Mouse (Mus musculus): ENCODE measurements around the gene Rps6ka1. TPM values are rescaled to one million over a fixed set of nuclear protein-coding genes. Genes with fewer than 3 reads are reported as not detected.

The Rps6ka1 gene
- total RNA-seq, 2 experiments from 2014 or later = 36.1 to 37.3 TPM

Other genes starting within 250 kb of the Rps6ka1 start
- gene Zdhhc18, start 237.6 kb downstream of the Rps6ka1 start, total RNA-seq (2014; fragmentation: Nextera tagmentation) = 16.2 and 24.1 TPM in 2 replicates
- 5.0 and 8.1 TPM in 2 replicates for gene Zdhhc18, start 237.6 kb downstream of the Rps6ka1 start, total RNA-seq (2017)
- 7.0 and 10.1 TPM in 2 replicates for gene Pigv, start 215.2 kb downstream of the Rps6ka1 start, total RNA-seq (2014; fragmentation: Nextera tagmentation)
- 2.3 and 12.4 TPM in 2 replicates for gene Pigv, start 215.2 kb downstream of the Rps6ka1 start, total RNA-seq (2017)
- gene Arid1a, start 131.0 kb downstream of the Rps6ka1 start, total RNA-seq (2014; fragmentation: Nextera tagmentation) = 127 and 136 TPM in 2 replicates
- gene Arid1a, start 131.0 kb downstream of the Rps6ka1 start, total RNA-seq (2017) = 28.2 and 29.6 TPM in 2 replicates
- gene Hmgn2, start 80.9 kb upstream of the Rps6ka1 start, total RNA-seq (2014; fragmentation: Nextera tagmentation) = 542 and 559 TPM in 2 replicates
- gene Hmgn2, start 80.9 kb upstream of the Rps6ka1 start, total RNA-seq (2017) = 268 and 336 TPM in 2 replicates
- 27.0 and 34.0 TPM in 2 replicates for gene Dhdds, start 113.1 kb upstream of the Rps6ka1 start, total RNA-seq (2014; fragmentation: Nextera tagmentation)
- 10.6 and 26.2 TPM in 2 replicates for gene Dhdds, start 113.1 kb upstream of the Rps6ka1 start, total RNA-seq (2017)
- gene Lin28a, start 131.0 kb upstream of the Rps6ka1 start, total RNA-seq (2014; fragmentation: Nextera tagmentation) = not detected in 2 replicates
- gene Lin28a, start 131.0 kb upstream of the Rps6ka1 start, total RNA-seq (2017) = 0.23 TPM in 1 of 2 replicates, not detected in the other
- gene Zfp683, start 166.0 kb upstream of the Rps6ka1 start, total RNA-seq (2014; fragmentation: Nextera tagmentation) = not detected in 2 replicates
- not detected in 2 replicates for gene Zfp683, start 166.0 kb upstream of the Rps6ka1 start, total RNA-seq (2017)
- gene Crybg2, start 173.0 kb upstream of the Rps6ka1 start, total RNA-seq (2014; fragmentation: Nextera tagmentation) = 0.55 TPM in 1 of 2 replicates, not detected in the other
- gene Crybg2, start 173.0 kb upstream of the Rps6ka1 start, total RNA-seq (2017) = 0.09 TPM in 1 of 2 replicates, not detected in the other
- gene Cd52, start 207.3 kb upstream of the Rps6ka1 start, total RNA-seq (2014; fragmentation: Nextera tagmentation) = 34.9 and 43.4 TPM in 2 replicates
- gene Cd52, start 207.3 kb upstream of the Rps6ka1 start, total RNA-seq (2017) = 36.8 and 45.6 TPM in 2 replicates
- gene Ubxn11, start 214.8 kb upstream of the Rps6ka1 start, total RNA-seq (2014; fragmentation: Nextera tagmentation) = 17.9 and 21.8 TPM in 2 replicates
- 5.2 and 7.7 TPM in 2 replicates for gene Ubxn11, start 214.8 kb upstream of the Rps6ka1 start, total RNA-seq (2017)
- 87.3 and 101 TPM in 2 replicates for gene Sh3bgrl3, start 241.0 kb upstream of the Rps6ka1 start, total RNA-seq (2014; fragmentation: Nextera tagmentation)
- 34.2 and 55.1 TPM in 2 replicates for gene Sh3bgrl3, start 241.0 kb upstream of the Rps6ka1 start, total RNA-seq (2017)